Mouse (Mus musculus) right cerebral cortex, postnatal 14 days (tissue): Measurements from ENCODE around the gene Immp2l.

ENCODE experiments used
- DNase-seq: peaks from one replicate; pipeline ENCODE4 v3.0.0; 2022

Gene Immp2l

DNA sequence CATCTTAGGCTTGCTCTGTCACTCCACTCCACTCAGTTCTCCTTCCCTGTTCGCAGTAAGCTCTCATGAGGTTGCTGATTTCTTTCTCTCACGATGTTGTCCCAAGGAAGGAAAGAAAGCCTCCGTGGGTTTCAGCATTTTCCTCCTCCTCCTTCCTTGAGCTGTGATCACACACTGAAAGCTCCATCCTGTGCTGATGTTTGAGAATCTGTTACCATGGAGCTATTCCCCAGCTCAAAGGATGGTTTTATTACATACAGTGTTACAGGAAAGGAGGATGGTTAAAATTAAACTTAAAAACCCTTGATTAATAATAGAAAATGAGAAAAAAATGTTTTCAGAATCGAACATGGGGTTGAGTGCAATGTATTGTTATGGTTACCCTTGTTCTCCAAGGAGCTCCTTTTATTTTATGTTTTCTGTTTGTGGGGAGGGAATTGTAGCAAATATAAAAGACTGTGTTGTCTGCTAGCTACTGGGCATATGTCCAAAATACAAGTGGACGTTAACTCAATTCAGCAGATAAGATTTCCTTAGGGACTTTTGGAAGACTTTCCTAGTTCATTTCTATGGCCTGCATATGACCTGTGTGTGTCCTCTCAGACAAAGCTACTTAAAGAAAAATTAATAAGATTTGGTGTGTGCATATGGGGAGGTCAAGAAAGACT, 853.5 kb downstream of the Immp2l start:
- DNase-seq = no peak

DNA sequence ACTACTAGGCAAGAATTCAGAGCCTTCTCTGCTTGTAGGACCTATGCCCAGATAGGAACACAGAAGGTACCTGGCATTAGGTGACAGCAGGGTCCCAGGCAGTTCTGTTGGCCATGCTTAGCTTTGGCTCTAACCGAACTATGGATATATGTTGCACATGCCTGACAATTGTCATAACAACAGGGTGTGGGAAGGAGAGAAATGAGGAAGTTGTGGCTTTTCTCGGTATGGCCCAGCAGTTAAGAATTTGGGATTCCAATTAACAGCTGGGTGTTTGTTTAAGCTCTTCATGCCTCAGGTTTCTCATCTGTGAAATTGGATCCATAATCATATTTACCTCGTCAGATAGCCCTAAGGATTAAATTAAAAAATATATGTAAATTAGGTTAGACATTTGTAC, 854.6 kb downstream of the Immp2l start:
- DNase-seq = no peak

DNA sequence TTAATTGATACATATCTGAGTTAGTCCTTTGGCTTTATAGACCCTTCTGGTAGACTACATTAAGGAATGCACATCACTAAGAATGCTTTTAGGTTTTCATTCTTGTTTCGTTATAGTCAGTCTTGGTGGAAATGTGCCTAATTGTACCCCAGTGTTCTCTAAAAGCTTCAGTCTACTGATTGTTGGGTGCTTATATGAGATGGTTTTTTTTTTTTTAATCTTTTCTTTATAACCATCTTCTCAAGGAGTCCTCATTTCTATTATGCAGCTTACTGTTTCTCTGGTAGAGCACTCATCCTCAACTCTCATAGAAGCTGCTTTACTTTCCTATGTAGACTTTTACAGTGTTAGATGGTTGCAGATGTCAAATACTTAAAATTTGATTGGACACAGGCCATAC, 855.1 kb downstream of the Immp2l start:
- no peak for DNase-seq

DNA sequence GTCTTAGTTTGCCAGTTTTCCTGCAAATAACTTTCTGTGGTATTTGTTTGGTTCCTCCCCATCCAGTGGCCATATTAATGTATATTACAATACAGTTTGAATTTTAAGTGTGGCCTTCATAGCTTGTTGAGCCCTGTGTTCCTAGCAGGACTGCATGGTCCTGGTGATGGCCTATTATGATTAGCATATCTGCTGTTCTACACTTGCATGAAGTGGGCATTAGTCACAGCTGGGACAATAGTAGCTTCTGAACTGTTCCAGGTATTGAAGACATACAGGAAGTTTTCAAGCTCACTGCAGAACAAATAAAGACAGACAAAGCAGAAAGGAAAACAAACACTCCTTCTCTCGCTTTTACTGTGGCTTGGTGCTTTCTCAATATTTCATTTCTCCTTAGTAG, 855.5 kb downstream of the Immp2l start:
- no peak for DNase-seq

DNA sequence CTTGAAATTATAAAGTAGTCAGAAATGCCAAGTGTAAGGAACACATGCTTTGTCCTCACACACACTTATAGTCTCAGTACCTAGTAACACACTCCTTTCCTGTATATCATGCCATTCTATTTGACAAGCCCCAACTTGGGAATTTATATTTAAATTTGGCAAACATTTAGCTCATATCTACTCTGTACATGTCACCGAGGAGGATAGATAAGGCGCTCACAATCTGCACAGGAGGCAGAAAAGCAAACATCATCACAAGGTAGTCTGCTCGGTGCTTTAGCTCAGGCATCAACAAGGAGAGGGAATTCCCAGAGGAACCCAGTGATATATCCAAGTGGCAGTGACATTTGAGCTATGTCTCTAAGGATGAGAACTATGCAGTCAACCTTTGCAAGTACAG, 856.9 kb downstream of the Immp2l start:
- DNase-seq = no peak

DNA sequence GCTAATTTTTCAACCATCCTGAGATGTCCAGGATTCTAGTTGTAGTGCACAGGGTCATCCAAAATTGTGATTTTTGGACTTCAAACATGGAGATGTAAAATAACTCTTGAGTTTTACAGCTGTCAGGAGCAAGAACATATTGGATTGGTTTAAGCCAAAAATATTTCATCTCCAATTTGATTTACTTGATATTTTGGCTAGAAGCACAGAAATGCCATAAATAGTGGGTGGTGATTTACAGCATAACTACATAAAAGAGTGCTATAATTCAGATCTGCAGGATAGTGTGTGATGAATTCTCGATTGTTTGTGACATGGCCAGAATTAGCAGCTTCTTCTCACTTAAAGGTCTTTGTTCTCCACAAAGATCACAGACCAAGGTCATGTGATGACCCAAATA, 884.1 kb downstream of the Immp2l start:
- no peak for DNase-seq

DNA sequence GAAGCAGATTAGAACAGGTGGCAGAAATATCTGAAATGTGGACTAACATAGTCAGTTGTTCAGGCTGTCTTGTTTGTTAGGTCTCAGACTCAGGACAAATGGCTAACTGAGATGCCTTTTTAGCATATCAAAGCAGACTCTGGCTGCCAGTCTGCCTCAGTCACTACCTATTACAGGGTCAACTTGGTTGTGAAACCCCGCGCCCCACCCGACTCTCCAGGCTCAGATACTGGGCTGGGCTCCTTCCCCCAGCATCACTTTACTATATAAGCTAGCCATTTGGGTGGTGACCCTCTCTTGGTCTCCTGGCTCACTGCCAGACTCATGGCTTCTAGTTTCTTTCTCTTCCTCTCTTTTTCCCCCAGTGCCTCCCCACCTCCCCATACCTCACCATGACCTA, 887.7 kb downstream of the Immp2l start:
- DNase-seq = no peak

DNA sequence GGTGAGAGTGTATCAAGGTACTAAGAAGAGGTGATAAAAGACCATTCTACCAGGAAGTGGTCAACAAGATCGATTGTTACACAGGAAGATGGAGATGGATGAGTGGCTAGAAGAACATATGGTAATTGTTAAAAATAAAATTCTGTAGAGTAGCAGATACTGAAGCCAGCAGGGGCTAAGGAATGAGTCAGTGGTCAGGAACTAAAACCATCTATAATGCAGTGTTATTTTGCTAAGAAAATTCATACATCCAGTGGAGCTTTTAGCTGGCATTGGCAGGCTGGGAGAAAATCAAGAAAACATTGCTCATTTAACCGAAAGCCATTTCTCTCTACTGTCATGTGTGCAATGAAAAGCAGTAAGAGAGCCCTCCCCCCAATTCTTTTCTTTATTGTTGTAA, 913.9 kb downstream of the Immp2l start:
- DNase-seq = no peak

DNA sequence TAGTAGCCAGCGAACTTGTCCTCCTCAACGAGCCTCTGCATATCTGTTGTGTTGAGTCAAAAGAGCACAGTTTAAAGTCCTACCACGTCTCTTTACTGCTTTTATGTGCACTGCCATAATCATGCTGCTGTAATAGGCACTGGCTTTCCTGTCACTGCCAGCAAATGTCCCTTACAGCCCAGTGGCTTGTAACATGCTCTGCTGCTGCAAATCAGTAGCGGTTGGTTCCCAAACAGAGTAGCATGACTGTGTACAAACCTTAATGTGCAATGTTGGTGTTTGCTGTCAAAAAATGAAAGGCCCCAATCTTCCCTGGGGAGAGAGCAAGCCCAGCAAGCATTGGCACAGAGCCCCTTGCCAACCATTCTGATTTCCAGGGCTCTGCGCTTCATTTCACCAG, 918.0 kb downstream of the Immp2l start:
- DNase-seq = no peak

DNA sequence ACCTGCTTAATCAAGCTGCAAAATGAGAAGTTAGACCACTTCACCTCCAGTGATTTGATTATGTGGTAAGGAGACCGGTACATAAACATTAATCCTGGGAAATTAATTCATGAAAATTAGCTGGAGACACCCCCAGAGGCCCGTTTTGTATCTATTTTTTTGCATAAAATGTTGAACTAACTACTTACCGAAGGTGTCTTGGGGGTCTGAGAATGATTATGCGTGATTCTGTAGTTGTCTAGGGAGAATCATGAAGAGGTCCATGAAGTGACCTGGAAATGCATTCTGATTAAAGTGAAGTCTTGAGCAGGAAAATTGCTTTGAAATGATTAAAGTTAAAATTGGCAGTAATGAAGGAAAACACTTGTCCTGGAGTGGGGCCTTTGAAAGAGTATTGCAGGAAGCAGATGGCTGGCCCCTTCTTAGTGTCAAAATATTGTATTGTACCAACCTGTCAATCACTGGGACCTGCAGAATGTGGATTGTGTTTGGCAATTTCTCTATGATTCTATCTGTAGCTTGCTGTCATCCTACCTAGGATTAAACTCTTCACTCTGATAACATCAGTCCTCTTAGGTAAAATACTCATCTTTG, 920.3 kb downstream of the Immp2l start:
- no peak for DNase-seq

DNA sequence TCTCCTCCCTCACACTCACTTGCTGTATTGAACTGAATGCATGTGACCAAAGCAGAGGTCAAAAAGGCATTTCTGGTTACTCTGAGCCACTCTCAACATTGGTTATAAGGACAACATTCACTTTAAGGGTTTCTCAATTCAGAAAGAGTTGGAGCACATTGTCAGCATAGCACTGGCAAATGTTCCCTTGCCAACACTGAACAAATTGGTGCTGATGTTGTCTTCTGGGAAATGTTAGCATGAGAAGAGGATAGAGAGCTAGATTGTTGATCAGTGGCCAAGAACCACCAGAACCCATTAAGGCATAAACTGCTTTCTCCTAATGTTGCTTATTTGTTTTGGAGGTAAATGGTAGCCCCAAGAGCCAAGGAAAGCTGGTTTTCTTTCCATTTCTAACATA, 922.6 kb downstream of the Immp2l start:
- no peak for DNase-seq

DNA sequence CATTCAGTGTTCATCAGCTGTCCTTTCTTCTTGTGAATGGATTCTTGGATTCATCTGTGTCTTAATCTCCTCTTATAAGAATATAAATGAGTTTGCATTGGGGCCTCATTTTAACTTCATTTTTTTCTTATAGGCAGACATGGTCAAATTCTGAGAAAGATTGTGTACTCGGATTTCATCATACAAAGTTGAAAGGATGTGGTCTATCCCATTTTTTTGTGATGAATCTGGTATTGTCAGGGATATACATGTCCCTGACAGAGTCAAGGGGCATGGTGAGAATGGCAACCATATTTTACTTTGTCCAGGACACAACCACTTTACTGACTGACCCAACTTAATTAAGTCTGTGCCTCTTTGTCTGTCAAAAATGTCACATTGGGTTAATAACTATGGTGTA, 925.5 kb downstream of the Immp2l start:
- DNase-seq = no peak

DNA sequence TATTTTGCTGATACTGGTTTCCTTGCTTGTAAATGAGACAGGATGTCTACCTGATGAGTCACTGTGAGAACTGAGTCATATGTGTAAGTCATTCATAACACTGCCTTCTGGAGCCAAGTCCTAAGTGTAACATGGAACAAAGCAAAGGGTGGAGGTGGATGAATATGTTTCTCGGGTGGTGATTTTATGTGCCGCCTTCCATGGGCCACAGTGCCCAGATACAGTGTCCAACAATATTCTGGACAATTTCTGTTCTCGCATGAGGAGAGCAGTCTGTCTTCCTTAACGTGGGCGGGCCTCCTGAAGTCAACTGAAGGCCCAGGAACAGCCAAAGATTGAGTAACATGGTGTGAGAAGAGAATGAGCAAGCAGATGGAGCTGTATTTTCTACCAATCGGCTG, 926.0 kb downstream of the Immp2l start:
- DNase-seq = no peak

DNA sequence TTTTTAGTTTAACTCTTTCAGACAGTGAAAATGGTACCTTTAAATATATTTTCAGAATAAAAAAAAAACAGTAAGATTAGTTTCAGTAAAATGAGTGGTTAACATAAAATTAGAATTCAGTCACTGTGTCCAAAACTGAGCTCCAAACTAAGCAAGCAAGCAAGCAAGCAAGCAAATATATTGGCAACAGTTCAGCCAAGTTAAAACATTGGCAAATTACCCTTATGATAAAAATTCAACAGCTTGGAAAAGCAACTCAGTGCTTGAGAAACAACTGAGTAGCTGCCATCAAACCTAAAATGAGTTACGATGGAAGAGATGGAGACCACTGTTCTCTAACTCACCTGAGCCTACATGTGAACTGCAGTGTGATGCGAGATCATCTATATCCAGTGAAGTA, 926.8 kb downstream of the Immp2l start:
- no peak for DNase-seq

DNA sequence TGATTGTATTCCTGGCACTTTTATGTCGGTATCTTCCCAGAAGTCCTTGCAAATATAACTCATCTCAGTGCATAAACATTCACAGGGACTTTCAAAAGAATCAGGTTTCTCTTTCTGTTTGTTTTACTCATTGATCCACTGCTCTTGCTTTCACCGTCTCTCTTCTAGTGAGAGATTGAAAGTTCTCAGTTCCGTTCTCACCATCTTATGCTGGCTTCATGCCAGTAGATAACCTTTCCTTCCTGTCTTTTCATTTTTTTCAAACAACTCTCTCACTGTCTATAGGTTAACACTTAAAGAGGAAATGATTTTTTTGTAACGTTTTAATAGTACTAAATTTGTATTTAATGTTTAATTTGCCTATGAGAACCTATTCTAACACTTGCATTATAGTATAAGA, 937.1 kb downstream of the Immp2l start:
- no peak for DNase-seq

DNA sequence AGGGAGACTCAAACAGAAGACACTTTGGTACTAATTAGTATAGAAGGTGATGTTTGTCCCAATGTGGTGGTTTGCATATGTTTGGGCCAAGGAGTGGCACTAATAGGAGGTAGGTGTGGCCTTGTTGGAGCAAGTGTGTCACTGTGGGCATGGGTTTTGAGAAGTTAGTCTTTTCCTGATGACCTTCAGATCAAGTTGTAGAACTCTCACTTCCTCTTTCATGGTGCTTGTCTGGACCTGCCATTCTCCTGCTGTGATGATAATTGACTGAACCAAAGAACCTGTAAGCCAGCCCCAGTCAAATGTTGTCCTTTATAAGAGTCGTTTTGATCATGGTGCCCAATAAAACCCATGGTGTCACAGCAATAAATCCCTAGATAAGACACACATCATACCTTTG, 967.5 kb downstream of the Immp2l start:
- no peak for DNase-seq
